Mouse (Mus musculus): Measurements from ENCODE around the gene Prdm16. TPM values are rescaled to one million over a fixed set of nuclear protein-coding genes. Genes with fewer than 3 reads are reported as not detected.

The Prdm16 gene
- polyA plus RNA-seq, 1 experiment from 2014 or later, result 12.6 TPM

DNA sequence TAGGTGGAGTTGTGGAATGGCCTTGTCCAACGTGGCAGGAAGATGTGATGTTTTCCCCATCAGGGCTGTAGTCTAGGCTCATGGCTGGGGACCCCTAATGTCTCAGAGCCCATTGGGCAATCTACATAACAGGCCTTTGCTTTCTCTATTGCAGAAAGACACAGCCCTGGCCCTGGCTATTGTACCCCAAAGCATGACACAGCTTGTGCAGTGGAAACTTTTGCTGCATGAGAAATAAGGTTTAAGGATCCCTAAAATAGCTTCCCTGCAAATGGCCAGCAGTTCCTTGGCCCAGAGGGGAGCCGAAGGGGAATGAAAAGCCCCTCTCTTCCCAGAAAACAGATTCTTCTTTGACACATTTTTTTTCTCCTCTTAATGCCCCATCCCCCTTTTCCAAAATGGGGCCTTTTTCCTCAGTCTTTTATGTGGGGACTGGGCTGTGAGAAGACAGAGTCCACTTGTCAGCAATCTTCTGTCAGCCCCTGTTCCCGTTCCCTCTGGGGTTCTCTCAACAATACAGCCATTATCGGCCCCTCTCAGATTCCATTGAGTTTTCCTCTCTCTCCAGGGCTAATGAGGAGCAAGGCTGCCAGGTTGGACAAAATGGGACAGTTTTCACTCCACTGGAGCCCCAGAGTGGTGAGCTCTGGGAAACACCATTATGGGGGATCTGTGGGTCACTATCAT, 323.6 kb downstream of the Prdm16 start:
- H3K36me3 ChIP-seq (ENCODE audit: control insufficient read depth, insufficient read depth, low read length), result no peaks in the 10 kb centered on the region
- H3K4me3 ChIP-seq (ENCODE audit: low read length), result no peak overlapping the region
- no peaks in the 10 kb centered on the region for H3K4me1 ChIP-seq (ENCODE audit: control insufficient read depth, insufficient read depth, low read depth, low read length)
- H3K4me2 ChIP-seq (ENCODE audit: low read length), result no peak overlapping the region
- H3K9me3 ChIP-seq (ENCODE audit: control insufficient read depth, low read length), result no peaks in the 10 kb centered on the region
- H3K9ac ChIP-seq (ENCODE audit: low read depth, low read length), result no peak overlapping the region
- WGBS, result 31% methylated on average over 4 of the region's 4 CpGs
- peak overlapping the region; percentile 60 for H3K27ac ChIP-seq (ENCODE audit: low read depth, low read length)
- peak; percentile 86 for ATAC-seq
- H3K27me3 ChIP-seq (replicated peaks; ENCODE audit: control insufficient read depth, insufficient read depth, low read length), result no peaks in the 10 kb centered on the region

DNA sequence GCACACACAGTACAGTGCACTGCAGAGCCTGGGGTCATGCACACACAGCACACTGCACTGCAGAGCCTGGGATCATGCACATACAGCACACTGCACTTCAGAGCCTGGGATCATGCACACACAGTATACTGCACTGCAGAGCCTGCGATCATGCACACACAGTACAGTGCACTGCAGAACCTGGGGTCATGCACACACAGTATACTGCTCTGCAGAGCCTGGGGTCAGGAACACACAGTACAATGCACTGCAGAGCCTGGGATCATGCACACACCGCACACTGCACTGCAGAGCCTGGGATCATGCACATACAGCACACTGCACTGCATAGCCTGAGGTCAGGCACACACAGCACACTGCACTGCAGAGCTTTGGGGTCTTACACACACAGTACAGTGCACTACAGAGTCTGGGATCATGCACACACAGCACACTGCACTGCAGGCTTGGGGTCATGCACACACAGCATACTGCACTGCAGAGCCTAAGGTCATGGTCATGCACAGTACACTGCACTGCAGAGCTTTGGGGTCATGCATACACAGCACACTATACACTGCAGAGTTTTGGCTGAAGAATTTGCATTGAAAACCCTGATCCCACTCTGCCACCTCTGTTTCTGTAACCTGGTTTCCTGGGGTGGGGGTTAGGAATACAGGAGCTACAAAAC, 324.4 kb downstream of the Prdm16 start:
- no peaks in the 10 kb centered on the region for H3K9me3 ChIP-seq (ENCODE audit: control insufficient read depth, low read length)
- H3K36me3 ChIP-seq (ENCODE audit: control insufficient read depth, insufficient read depth, low read length), result no peaks in the 10 kb centered on the region
- H3K4me3 ChIP-seq (ENCODE audit: low read length), result no peak overlapping the region
- 87% methylated on average over 2 of the region's 2 CpGs for WGBS
- H3K4me1 ChIP-seq (ENCODE audit: control insufficient read depth, insufficient read depth, low read depth, low read length), result no peaks in the 10 kb centered on the region
- H3K9ac ChIP-seq (ENCODE audit: low read depth, low read length), result no peak overlapping the region
- H3K27me3 ChIP-seq (replicated peaks; ENCODE audit: control insufficient read depth, insufficient read depth, low read length), result no peaks in the 10 kb centered on the region
- H3K4me2 ChIP-seq (ENCODE audit: low read length), result no peak overlapping the region
- peak overlapping the region; percentile 60 for H3K27ac ChIP-seq (ENCODE audit: low read depth, low read length)
- peak; percentile 37; the same call in 1 of the 2 replicates for ATAC-seq

DNA sequence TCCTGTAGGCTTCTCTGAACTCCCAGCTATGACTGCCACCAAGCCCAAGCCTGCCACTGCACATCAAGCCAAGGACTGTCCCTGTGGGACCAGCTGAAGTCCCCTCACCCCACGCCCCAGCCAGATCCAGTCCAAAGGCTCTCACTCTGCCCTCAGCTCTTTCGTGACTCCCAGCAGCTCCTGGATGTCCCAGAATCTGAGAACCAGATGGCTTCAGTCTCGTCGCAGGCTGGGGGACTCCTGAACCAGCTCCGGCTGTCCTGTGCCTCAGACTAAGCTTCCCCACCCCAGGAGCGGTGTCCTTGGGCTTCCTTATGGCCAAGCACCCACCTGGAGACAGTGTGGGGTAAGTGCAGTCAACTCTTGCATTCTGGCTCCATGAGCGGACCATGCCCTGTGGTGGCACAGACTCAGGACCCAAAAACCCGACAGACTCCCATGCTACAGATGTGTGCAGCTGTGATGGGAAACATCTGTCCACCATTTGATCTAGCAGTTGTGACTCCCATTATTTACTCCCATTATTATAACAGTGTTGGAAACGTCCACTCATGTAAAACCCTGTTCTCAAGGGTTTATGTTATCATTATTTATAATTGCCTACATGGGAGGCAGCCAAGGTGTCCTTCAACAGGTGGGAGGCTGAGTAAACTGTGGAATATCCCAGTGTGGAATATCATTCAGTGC, 326.0 kb downstream of the Prdm16 start:
- WGBS, result 84% methylated on average over 9 of the region's 9 CpGs
- Histone ChIP-seq H3K27me3 (replicated peaks; ENCODE audit: control insufficient read depth, insufficient read depth, low read length) (no peaks in the 10 kb centered on the region), H3K9ac (ENCODE audit: low read depth, low read length) (no peak overlapping the region), H3K9me3 (ENCODE audit: control insufficient read depth, low read length) (no peaks in the 10 kb centered on the region; the same call in 1 of the 2 replicates), H3K27ac (ENCODE audit: low read depth, low read length) (no peak overlapping the region), H3K4me2 (ENCODE audit: low read length) (no peak overlapping the region), H3K4me3 (ENCODE audit: low read length) (no peak overlapping the region), H3K36me3 (ENCODE audit: control insufficient read depth, insufficient read depth, low read length) (no peaks in the 10 kb centered on the region), H3K4me1 (ENCODE audit: control insufficient read depth, insufficient read depth, low read depth, low read length) (no peaks in the 10 kb centered on the region)
- no peak for ATAC-seq

DNA sequence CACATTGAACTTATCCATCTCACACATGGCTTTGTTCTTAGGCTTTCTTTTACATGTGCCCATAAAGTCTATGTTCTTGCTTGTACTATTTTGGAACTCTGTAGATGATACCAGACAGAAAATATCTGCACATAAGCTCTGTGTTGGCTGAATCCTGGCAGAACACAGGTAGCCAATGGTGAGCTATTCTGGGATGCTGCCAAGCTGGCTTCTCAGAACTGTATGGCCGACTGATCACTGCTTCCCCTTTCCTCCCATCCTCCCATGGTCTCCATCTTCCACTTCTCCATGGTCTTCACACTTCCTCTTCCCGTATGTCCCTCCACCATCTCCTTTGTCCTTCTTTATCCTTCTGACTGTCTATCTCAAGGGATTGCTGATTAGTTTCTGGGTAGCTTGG, 327.5 kb downstream of the Prdm16 start:
- no peaks in the 10 kb centered on the region for H3K36me3 ChIP-seq (ENCODE audit: control insufficient read depth, insufficient read depth, low read length)
- no peak overlapping the region for H3K4me3 ChIP-seq (ENCODE audit: low read length)
- no peaks in the 10 kb centered on the region for H3K4me1 ChIP-seq (ENCODE audit: control insufficient read depth, insufficient read depth, low read depth, low read length)
- 84% methylated on average over 2 of the region's 2 CpGs for WGBS
- H3K9ac ChIP-seq (ENCODE audit: low read depth, low read length), result no peak overlapping the region
- H3K27ac ChIP-seq (ENCODE audit: low read depth, low read length), result no peak overlapping the region
- no peaks in the 10 kb centered on the region for H3K27me3 ChIP-seq (replicated peaks; ENCODE audit: control insufficient read depth, insufficient read depth, low read length)
- no peak for ATAC-seq
- H3K9me3 ChIP-seq (ENCODE audit: control insufficient read depth, low read length), result no peaks in the 10 kb centered on the region; the same call in 1 of the 2 replicates
- H3K4me2 ChIP-seq (ENCODE audit: low read length), result no peak overlapping the region

DNA sequence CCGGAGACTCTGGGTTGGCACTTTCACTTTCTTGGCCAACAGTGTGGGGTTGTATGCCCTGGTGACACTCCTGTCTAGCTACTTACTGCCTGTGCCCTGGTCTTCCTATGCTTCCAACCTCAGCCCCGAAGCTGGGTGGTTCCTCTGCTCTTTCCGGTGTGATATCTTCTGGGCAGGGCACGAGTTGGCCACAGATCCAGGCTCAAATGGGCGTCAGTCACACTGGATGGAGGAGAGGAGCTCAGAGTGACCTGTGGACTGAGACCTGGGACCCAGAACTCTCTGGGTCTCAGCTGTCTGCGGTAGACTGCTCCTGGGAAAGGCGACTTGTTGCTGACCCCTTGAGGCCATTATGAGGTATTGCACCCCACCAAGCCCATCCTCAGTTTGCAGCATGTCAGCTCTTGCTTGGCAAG, 335.2 kb downstream of the Prdm16 start, which contains the start of gene Arhgef16:
Arhgef16 (minus strand) TSS at position 211 of the 416 bp plus-strand sequence.
- H3K36me3 ChIP-seq (ENCODE audit: control insufficient read depth, insufficient read depth, low read length), result no peaks in the 10 kb centered on the region
- H3K4me2 ChIP-seq (ENCODE audit: low read length), result no peak within 1 kb of the TSS
- no peak within 1 kb of the TSS for H3K4me3 ChIP-seq (ENCODE audit: low read length)
- peak; percentile 72 for ATAC-seq
- H3K4me1 ChIP-seq (ENCODE audit: control insufficient read depth, insufficient read depth, low read depth, low read length), result peaks cover 6% of the 10 kb centered on the region
- H3K27ac ChIP-seq (ENCODE audit: low read depth, low read length), result no peak within 1 kb of the TSS
- no peak within 1 kb of the TSS for H3K9ac ChIP-seq (ENCODE audit: low read depth, low read length)
- H3K27me3 ChIP-seq (replicated peaks; ENCODE audit: control insufficient read depth, insufficient read depth, low read length), result peaks cover 24% of the 10 kb centered on the region
- 24% methylated on average over 7 of the region's 7 CpGs for WGBS
- H3K9me3 ChIP-seq (ENCODE audit: control insufficient read depth, low read length), result no peaks in the 10 kb centered on the region; the same call in 1 of the 2 replicates

DNA sequence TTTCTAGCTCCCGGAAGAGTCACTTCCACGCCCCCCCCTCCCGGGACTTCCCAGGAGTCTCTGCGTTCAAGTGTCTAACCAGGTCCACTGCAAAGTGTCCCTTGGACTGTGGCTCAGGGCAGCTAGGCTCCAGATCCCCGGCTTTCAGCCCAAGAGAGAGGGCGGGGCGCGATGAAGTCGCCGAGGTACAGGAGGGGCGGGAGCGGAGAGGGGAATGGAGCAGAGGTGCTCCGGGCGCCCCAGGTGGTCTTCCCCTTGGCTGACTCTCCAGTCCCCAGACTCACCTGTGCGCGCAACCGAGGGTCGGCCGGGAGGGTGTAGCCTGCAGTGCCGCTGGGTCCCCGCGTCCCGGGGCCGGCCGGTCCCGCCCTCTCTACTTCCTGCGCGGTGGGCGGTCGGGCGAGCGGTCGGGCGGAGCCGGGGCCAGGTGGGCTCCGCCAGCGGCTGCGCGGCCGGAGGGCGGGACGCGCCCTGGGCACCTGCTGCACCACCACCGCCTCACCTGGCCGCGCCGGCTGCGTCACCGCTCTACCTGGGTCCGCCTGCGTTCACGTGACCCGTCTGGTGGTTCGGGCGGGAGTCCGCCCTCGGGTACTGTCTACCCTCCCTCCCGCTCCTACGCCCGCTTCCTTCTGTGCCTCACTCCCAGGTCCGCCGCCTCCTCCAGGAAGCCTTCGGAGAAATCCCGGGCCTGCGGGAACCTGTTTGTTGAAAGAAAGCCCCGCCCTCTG, 337.0 kb downstream of the Prdm16 start:
- peaks cover 6% of the 10 kb centered on the region for H3K4me1 ChIP-seq (ENCODE audit: control insufficient read depth, insufficient read depth, low read depth, low read length)

DNA sequence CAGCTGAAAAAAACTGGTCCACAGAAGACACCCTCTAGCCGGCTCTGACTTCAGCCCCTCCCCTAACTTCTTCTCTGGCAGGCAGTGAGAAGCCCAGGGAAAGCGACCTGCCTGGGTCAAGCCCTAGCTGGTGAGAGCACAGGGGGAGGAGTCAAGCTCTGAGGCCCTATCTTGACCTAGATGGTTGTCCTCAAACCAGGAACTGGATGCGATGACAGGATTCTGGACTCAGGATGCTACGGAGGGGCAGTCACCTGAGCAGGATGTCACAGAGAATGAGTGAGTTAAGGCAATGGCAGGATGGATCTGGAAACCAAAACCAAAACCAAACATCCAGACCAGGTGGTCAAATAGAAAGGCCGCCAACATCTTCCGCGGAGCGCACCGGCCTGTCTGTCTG, 338.9 kb downstream of the Prdm16 start:
- Histone ChIP-seq H3K27ac (ENCODE audit: low read depth, low read length) (no peak overlapping the region), H3K9ac (ENCODE audit: low read depth, low read length) (no peak overlapping the region), H3K4me1 (ENCODE audit: control insufficient read depth, insufficient read depth, low read depth, low read length) (peaks cover 6% of the 10 kb centered on the region), H3K4me2 (ENCODE audit: low read length) (no peak overlapping the region), H3K4me3 (ENCODE audit: low read length) (no peak overlapping the region), H3K36me3 (ENCODE audit: control insufficient read depth, insufficient read depth, low read length) (no peaks in the 10 kb centered on the region), H3K9me3 (ENCODE audit: control insufficient read depth, low read length) (no peaks in the 10 kb centered on the region), H3K27me3 (replicated peaks; ENCODE audit: control insufficient read depth, insufficient read depth, low read length) (peaks cover 24% of the 10 kb centered on the region)
- no peak for ATAC-seq
- 45% methylated on average over 9 of the region's 9 CpGs for WGBS

More for the DNA sequence above, 337.0 kb downstream of the Prdm16 start:
- Histone ChIP-seq H3K36me3 (ENCODE audit: control insufficient read depth, insufficient read depth, low read length) (no peaks in the 10 kb centered on the region), H3K27ac (ENCODE audit: low read depth, low read length) (no peak overlapping the region), H3K4me3 (ENCODE audit: low read length) (peak overlapping the region; percentile 46), H3K9ac (ENCODE audit: low read depth, low read length) (peak overlapping the region; percentile 51), H3K4me2 (ENCODE audit: low read length) (peak overlapping the region; percentile 92), H3K27me3 (replicated peaks; ENCODE audit: control insufficient read depth, insufficient read depth, low read length) (peaks cover 24% of the 10 kb centered on the region), H3K9me3 (ENCODE audit: control insufficient read depth, low read length) (no peaks in the 10 kb centered on the region)
- under 1% methylated on average over 48 of the region's 66 CpGs for WGBS
- peak; percentile 43 for ATAC-seq

DNA sequence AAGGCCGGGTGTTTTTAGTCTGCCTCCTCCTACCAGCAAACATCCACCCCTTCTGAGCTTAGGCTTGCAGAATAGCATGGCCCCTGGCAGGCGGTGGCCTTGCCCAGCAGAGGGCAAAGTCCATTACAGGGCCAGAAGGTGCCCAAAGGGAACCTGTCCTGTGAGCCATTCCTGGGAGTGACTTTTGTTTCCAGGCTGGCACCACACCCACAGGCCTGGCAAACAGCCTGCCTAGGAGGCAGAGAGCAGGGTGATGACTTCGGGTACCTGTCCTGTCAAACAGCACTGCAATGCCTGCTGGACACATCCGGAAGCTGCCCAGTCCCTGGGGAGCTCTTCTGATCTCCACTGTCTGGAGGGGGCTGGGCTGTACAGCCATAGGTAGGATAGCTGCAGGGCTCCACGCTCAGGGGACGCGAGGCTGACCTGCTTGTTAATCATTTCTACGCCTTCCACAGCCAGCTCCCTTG, 342.4 kb downstream of the Prdm16 start:
- H3K9ac ChIP-seq (ENCODE audit: low read depth, low read length), result no peak overlapping the region
- no peaks in the 10 kb centered on the region for H3K36me3 ChIP-seq (ENCODE audit: control insufficient read depth, insufficient read depth, low read length)
- 43% methylated on average over 8 of the region's 8 CpGs for whole genome bisulfite sequencing
- no peak overlapping the region for H3K4me2 ChIP-seq (ENCODE audit: low read length)
- no peak overlapping the region for H3K27ac ChIP-seq (ENCODE audit: low read depth, low read length)
- no peaks in the 10 kb centered on the region for H3K9me3 ChIP-seq (ENCODE audit: control insufficient read depth, low read length)
- no peaks in the 10 kb centered on the region for H3K4me1 ChIP-seq (ENCODE audit: control insufficient read depth, insufficient read depth, low read depth, low read length)
- ATAC-seq, result no peak
- H3K27me3 ChIP-seq (replicated peaks; ENCODE audit: control insufficient read depth, insufficient read depth, low read length), result peaks cover 5% of the 10 kb centered on the region
- no peak overlapping the region for H3K4me3 ChIP-seq (ENCODE audit: low read length)

Measured in hindbrain, embryonic 16.5 days (tissue).